Mouse (Mus musculus) C2C12 (cell line): ENCODE measurements around the gene Mindy4.

Experiments used
- CEBPB ChIP-seq: IDR thresholded peaks from one replicate; pipeline ENCODE4 v1.6.1; 2011; ENCODE audit warnings: low read depth, mild to moderate bottlenecking, control low read depth, moderate library complexity
- CTCF ChIP-seq: IDR thresholded peaks from one replicate; pipeline ENCODE4 v1.5.1; 2011; ENCODE audit not compliant: control insufficient read depth, insufficient read depth, insufficient read length
- USF1 ChIP-seq: IDR thresholded peaks from one replicate; pipeline ENCODE4 v1.6.1; 2011; ENCODE audit warnings: low read depth, mild to moderate bottlenecking, control low read depth, moderate library complexity

DNA sequence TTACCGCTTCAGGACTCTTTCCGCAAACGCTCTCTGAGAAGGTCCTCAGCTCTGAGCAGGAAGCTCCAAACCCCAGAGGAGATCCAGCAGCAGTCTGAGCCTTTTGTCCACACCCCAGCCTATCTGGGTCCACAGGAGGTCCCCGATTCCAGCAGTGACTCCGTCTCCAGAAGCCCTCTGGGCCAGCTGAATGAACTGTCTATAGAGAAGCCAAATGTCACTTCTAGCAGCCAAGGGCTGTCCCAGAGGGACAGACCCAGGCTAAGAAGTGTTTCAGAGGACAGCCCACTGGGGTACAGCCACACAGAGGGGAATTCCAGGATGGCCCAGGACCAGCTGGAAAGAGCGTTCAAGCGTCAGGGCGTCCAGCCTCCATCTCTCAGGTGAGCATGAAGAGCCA, 20.8 kb downstream of the Mindy4 start:
- TF ChIP-seq USF1 (no peak), CEBPB (no peak), CTCF (no peak)
